Mouse (Mus musculus) T-cell, adult 2 months (primary cell): ENCODE results near the gene Crhr2.

Experiments used
- DNase-seq: peaks from one replicate; pipeline ENCODE4 v3.0.0; 2022; ENCODE audit warnings: low spot score

Crhr2 gene

GRCm38 (mm10) chr6:55044542-55044941 lies 88.3 kb downstream of the Crhr2 start:
- DNase-seq: no peak

DNA sequence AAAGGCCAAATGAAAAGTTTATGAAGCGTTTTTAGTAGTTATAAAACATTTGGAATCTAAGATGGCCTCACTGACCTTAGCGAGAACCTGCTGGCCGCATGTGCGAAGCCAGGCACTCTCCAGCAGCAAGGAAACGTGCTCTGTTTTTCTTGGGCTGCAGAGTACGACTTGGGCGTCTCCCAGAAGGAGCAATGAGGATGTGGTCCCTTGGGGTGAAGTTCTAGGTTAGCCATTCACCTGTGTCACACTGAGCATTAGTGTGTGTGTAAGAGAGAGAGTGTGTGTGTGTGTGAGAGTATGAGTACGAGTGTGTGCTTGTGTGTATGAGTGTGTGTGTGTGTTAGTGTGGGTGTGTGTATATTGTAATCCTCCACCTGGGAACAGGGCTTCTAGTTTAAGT lies 89.6 kb downstream of the Crhr2 start:
- DNase-seq: no peak
